Mouse (Mus musculus) naive thymus-derived CD4-positive, alpha-beta T cell, adult 5 months (primary cell): ENCODE measurements around the gene 4931409K22Rik. TPM values are rescaled to one million over a fixed set of nuclear protein-coding genes. Genes with fewer than 3 reads are reported as not detected.

Source experiments
- polyA plus RNA-seq: library from polyadenylated mRNA; unstranded; fragments of 100-300 nt; shearing (Covaris generic); gene quantifications from one replicate; pipeline ENCODE4 v1.2.1, GENCODE M21; 2017

The 4931409K22Rik gene
- polyA plus RNA-seq = not detected

GRCm38 (mm10) chr5:24556709-24557108 lies at the start of gene 4931409K22Rik:
Gene 4931409K22Rik, minus strand, starts transcription at chr5:24556809.

GRCm38 (mm10) chr5:24586547-24587199 lies 30.1 kb upstream of the 4931409K22Rik start, which contains the start of gene Chpf2:
Gene Chpf2, plus strand, starts transcription at chr5:24586741.

DNA sequence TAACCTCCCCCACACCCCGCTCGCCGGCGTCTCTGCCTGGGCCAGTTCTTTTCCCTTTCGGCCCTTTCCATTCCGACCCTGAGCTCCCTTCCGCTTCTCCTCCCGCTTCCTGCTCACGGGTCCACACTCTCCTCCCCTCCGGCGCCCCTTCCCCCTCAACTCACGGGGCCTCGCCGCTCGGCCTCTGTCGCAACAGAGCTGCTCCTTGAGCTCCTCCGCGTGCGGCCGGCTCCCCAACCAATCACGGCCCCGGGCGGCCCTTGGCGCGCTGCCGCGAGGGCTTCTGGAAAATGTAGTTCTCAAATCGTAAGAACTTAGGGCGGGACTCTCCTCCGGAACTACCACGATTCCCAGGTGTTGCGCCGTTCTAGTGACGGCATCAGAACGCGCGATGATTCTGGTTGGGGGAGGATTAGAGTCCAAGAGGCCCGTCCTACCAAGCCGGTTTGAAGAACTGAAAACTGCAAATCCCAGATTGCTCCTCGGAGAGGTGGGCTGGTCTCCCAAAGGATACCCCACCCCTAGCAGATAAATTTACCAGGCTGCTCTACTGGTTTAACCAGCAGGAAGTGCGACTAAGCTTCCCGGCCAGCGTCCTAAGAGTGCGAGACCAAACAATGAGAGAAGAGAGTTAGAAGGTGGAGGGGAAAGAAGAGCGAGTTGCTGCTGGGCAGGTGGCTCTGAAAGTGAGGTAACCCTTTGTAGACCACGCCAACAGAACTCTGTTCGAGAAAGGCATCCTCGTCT lies 20.7 kb upstream of the 4931409K22Rik start, which contains the start of gene Abcf2:
Gene Abcf2, minus strand, starts transcription at position 285 of the 747 bp plus-strand sequence.

GRCm38 (mm10) chr5:24540387-24541143 lies 16.0 kb downstream of the 4931409K22Rik start, which contains the start of gene Asb10:
Gene Asb10, minus strand, starts transcription at chr5:24540978.

DNA sequence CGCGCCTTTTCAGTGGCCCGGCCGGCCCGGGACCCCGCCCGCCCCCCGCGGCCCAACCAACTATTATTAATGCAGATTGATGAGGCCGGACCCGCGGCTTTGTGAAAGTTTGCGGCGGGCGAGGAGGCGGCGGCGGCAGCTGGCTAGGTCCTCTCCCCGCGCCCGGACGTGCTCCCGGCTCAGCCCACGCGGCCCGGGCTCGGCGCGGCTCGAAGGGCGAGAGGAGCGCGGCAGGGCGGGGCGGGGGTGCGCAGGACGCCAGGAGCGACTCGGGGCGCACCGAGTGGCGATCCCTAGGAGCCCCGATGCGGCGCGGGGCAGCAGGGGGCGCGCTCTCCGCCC lies 29.7 kb downstream of the 4931409K22Rik start, which contains the start of gene Gbx1:
Gene Gbx1, minus strand, starts transcription at position 314 of the 342 bp plus-strand sequence.

Other genes starting within 250 kb of the 4931409K22Rik start
- 5.1 TPM for gene Kcnh2, start 205.2 kb downstream of the 4931409K22Rik start, polyA plus RNA-seq
- gene Nos3, start 192.0 kb downstream of the 4931409K22Rik start, polyA plus RNA-seq = not detected
- gene Atg9b, start 164.7 kb downstream of the 4931409K22Rik start, polyA plus RNA-seq = 0.22 TPM
- gene Abcb8, start 163.1 kb downstream of the 4931409K22Rik start, polyA plus RNA-seq = 16.1 TPM
- gene Asic3, start 143.4 kb downstream of the 4931409K22Rik start, polyA plus RNA-seq = not detected
- 70.9 TPM for gene Cdk5, start 133.3 kb downstream of the 4931409K22Rik start, polyA plus RNA-seq
- 33.4 TPM for gene Slc4a2, start 133.0 kb downstream of the 4931409K22Rik start, polyA plus RNA-seq
- 103 TPM for gene Fastk, start 111.5 kb downstream of the 4931409K22Rik start, polyA plus RNA-seq
- 61.6 TPM for gene Tmub1, start 109.0 kb downstream of the 4931409K22Rik start, polyA plus RNA-seq
- 109 TPM for gene Agap3, start 104.6 kb downstream of the 4931409K22Rik start, polyA plus RNA-seq
- gene Gbx1, start 29.6 kb downstream of the 4931409K22Rik start, polyA plus RNA-seq = not detected
- not detected for gene Asb10, start 15.8 kb downstream of the 4931409K22Rik start, polyA plus RNA-seq
- gene Abcf2, start 20.7 kb upstream of the 4931409K22Rik start, polyA plus RNA-seq = 104 TPM
- gene Chpf2, start 29.9 kb upstream of the 4931409K22Rik start, polyA plus RNA-seq = 25.5 TPM
- 0.90 TPM for gene Smarcd3, start 67.6 kb upstream of the 4931409K22Rik start, polyA plus RNA-seq
- 113 TPM for gene Nub1, start 128.7 kb upstream of the 4931409K22Rik start, polyA plus RNA-seq
- not detected for gene Wdr86, start 173.9 kb upstream of the 4931409K22Rik start, polyA plus RNA-seq
- gene Crygn, start 201.2 kb upstream of the 4931409K22Rik start, polyA plus RNA-seq = not detected